Mouse (Mus musculus): ENCODE results near the gene Gsn. TPM values are rescaled to one million over a fixed set of nuclear protein-coding genes. Genes with fewer than 3 reads are reported as not detected.

Gsn gene
- polyA plus RNA-seq, 1 experiment = 4,184 TPM

GRCm38 (mm10) chr2:35253751-35254150 lies 2.4 kb upstream of the Gsn start:
- no peak for DNase-seq (ENCODE audit: low read depth)

DNA sequence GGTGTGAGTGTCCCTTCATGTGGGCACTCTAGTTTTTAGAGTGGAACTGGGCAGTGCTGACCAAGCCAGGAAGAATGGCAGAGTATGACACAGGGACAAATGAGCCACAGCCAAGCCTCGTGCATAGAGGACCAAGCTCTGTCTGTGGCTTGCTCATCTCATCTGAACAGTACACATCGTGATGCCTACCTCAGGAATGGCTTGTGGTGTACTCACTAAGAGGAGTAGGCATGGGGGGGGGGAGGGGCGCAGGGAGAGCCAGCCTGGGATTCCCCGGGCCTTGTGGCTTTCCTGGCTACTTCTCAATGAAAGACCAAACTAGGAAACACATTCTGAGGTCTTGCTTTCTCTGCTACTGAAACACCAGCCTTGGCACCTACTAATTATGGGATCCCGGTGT lies 1.2 kb upstream of the Gsn start:
- no peak for DNase-seq (ENCODE audit: low read depth)

DNA sequence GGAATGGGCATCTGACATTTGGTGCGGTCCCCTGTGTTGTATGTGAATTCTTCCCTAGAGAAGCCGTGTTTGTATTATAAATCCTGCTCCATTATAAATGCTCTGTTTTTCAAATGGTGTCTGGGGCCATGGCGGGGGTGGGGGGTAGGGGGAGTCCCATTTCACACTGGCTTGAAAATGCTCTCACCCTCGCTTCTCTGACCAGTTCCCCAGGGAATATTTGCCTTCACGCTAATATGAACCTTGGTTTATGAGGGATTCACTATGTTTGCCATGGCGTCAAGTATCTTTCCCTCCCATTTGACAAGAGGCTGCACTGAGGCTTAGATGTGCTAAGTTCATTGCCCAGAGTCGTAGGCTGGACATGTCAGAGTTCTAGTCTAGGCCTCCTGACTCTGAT lies 718 bp upstream of the Gsn start:
- no peak for DNase-seq (ENCODE audit: low read depth)

- DNase-seq (ENCODE audit: low read depth) = no peak
Observed at GRCm38 (mm10) chr2:35256932-35257331, 752 bp downstream of the Gsn start.

DNA sequence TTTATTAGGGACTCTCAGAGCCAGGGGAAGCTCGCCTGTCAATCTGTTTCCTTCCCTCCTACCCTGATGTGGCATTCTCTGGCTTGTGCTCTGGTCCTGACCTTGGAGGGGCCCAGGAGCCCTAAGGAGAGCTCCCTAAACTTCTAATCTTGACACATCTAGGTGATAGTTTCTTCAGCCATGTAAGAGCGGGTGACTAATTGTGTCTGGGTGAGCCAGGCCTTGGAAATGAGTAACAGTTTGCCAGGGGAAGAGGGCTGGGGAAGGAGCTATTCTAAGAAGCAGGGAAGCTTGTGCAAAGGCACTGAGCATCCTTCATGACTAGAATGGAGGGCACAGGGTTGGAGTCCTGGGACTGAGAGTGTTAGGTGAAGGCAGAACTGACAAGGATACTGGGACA lies 1.7 kb downstream of the Gsn start:
- no peak for DNase-seq (ENCODE audit: low read depth)

DNA sequence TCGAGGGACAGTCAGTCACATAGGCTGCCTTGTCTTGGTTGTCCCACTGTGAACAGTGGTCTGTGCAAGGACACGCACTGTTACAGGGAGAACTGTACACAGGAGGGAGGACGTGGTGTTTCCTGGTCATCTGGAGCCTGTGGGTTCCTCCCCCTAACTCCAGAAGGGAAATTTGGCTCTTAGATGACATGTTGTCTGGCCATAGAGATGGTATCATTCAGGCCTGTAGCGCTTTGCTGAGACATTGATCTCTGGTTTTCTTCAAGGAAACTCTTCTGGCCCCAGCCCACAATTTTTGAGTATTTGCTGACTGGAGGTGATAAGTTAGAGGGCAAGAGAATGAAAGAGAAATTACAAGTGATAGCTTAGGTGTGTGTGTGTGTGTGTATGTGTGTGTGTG lies 2.4 kb downstream of the Gsn start:
- no peak for DNase-seq (ENCODE audit: low read depth)

DNA sequence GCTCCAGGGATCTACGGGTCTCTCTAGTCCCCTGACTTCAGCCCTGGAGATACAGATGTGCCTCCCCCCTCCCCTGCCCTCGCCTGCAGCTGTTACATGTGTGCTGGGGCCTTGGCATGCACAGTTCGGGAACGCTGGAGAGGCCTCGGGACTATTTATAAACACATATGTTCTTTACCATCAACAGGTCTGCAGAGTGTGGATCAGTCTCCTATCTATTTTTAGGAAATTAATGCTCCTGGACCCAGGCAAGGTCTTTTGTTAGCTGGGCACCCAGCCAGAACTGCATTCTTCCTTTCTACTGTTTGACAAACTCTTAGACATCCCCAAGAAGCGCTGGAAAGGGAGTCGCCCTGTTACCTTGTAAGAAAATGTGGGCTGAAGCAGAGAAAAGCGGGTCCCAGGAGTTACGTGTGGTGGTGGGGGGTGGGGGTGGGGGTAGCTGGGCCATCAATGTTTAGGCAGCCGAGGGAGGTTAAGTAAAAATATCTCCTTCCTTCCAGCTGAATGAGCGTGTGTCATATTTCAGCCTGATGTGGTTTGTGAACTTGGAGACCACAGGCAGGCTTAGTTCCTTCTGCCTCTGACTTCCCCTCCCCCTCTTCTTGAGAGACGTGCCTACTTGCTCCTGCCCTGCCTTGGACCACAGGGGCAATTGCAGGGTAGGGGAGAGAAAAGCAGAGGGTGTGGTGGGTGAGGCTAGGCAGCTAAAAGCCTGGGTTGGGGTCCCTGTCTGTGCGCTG lies 3.3 kb downstream of the Gsn start:
- no peak for DNase-seq (ENCODE audit: low read depth)

- DNase-seq (ENCODE audit: low read depth) = no peak
Observed at GRCm38 (mm10) chr2:35260291-35260690, 4.1 kb downstream of the Gsn start.

DNA sequence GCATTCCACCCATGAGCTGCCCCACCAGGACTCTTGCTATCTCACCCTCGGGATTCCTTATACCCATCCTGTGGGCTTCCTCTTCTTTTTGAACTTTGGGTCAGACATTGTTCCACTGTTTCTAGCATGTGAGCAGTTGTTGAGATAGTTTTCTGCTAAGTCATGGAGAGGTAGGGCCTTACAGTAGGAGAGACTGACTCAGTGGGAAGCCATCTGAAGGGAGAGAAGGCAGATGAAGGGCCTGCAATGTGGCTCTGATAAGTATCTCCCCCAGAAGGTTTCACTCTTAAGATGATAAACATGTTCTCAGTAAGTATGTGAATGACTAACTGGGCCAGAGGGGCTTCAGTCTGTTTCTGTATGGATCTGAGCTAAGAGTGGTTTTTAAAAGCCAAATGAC lies 7.9 kb downstream of the Gsn start:
- DNase-seq (ENCODE audit: low read depth) = no peak

- no peak for DNase-seq (ENCODE audit: low read depth)
Observed at GRCm38 (mm10) chr2:35265296-35265695, 9.1 kb downstream of the Gsn start.

DNA sequence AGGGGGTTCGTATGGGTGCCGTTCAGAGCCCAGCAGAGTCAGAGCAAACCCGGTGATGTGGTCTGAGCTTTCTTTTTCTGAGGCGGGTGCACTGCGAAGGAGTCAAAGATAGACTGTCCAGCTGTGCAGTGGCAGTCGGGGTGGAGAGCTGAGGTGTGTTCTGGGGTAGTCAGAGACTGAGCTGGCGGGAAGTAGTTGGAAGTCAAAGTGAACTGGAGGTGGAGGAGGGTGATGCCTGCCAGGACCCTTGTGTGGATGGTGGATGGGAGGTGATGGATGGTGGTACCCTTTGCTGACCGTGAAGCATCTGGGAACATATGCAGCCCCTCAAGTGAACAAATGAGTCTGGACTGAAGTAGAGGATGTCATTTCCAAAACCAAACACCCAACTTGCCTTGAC lies 9.6 kb downstream of the Gsn start:
- DNase-seq (ENCODE audit: low read depth) = no peak

DNA sequence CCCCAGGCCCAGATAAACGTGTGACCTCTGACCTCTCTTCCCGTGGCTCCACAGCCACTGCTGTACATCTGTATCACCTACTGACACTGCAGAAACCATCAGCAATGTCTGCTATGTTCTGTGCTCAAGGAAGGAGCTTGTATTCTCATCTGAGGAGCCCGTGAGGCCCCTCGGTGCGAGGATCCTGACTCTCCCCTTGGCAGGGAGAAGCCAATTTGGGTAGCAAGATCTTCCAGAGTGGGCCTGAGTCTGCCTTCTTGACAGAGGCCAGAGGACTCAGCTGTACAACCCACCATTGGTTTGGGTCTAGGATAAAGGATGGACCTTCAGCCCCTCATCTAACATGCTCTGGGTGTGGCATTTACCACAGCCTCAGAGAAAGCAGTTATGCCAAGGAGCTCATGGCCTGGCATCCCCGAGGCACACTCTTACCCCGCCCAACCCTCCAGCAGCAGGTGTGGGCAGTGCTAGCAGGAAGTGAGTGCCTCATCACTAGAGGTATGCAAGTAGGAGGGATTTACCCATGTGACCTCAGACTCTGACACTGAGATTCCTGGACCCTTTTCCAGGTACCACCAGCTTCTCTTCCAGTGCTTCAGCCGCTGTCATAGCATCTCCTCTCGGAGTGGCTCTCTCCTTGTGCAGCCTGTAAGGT lies 10.2 kb downstream of the Gsn start:
- no peak for DNase-seq (ENCODE audit: low read depth)

GRCm38 (mm10) chr2:35267156-35267875 lies 11.1 kb downstream of the Gsn start:
- no peak for DNase-seq (ENCODE audit: low read depth)

- no peak for DNase-seq (ENCODE audit: low read depth)
Observed at GRCm38 (mm10) chr2:35267876-35268566, 11.8 kb downstream of the Gsn start.

DNA sequence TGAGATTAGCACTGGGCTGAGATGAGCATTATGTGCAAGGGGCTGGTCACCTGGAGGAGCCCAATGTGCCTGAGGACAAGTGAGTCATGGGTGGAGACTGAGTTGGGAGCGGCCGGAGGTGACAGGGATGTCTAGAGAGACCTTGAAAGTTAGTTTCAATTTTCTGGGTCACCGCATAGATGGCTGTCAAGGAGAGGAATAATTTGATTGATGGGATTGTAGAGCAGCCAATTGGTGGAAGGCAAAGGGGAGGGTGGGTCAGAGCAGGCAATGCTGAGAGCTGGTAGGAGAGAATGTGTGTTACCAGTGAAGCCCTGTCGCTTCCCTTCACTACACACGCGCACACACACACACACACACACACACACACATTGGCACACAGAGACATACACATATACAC lies 13.0 kb downstream of the Gsn start:
- DNase-seq (ENCODE audit: low read depth) = no peak

DNA sequence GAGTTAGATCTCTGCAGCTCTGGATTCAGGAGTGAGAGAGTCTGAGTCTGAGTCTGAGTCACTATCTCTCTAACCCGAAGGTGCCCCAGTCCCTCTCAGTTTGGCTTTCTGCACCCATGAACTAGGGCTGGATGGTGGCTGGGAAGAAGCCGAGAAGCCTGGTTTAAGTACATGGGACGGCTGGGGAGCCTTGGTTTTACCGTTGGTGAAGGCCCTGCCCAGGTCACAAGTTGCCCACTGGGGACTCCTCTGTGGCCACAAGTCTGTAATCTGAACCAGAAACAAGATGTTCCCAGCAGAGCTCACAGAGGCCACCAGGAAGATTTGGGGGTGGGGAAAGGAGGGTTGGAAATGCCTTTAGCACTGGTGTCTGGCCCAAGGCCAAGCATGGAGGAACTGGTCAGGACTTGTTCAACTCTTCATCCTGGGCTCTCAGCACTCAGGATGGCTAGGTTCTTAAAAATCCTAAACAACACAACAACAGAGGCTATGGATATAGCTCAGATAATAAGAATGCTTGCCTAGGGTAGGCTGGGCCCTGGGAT lies 13.6 kb downstream of the Gsn start:
- DNase-seq (ENCODE audit: low read depth) = no peak

GRCm38 (mm10) chr2:35270531-35270984 lies 14.4 kb downstream of the Gsn start:
- no peak for DNase-seq (ENCODE audit: low read depth)

DNA sequence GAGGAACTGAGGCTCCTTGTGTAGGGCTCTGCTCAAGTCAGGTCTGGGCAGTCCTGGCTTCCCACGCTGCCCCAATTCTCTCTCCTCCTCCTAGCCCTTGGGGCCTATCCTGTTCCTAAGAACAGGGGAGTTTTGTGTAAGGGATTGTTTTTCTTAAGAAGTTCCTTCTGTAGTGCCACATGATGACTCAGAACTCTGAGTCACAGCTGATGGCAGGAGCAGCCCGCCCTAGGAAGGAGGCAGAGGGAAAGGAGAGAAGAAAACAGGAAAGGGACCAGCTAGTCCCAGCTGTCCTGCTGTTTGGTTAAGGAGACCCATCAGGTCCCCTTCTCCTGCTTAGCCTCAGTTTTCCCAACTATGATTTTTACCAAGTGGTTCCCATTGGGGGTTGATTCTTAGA lies 15.6 kb downstream of the Gsn start:
- peak; percentile 88 for DNase-seq (ENCODE audit: low read depth)

GRCm38 (mm10) chr2:35272881-35273280 lies 16.7 kb downstream of the Gsn start:
- no peak for DNase-seq (ENCODE audit: low read depth)

- DNase-seq (ENCODE audit: low read depth) = no peak
Observed at GRCm38 (mm10) chr2:35273536-35273935, 17.4 kb downstream of the Gsn start.

DNA sequence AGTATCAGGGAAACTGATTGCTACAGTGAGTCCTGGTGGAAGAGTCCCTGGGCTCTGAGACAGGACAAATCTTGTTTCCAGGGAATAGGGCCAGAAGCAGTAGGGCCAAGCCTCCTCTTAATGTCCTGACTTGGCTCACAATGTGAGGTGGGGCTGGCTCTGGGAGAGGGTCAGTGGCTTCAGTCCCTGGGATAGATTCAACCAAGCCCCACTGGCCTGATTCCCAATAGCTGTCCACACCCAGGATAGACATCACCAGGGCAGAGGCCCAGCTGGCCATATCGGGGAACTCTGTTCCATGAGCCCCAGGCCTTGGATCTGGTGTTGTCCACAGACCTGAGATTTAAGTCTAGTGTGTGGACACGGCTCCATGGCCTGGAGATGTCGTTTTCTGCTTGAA lies 21.5 kb downstream of the Gsn start:
- DNase-seq (ENCODE audit: low read depth) = no peak

All from gonadal fat pad, adult 2 months (tissue).